Mouse (Mus musculus) cerebellum, adult 18-20 months (tissue): ENCODE measurements around the gene Clec16a.

ENCODE experiments used
- DNase-seq, 2 experiments: peaks; one replicate each; pipeline ENCODE4 v3.0.0; 2021

The Clec16a gene

DNA sequence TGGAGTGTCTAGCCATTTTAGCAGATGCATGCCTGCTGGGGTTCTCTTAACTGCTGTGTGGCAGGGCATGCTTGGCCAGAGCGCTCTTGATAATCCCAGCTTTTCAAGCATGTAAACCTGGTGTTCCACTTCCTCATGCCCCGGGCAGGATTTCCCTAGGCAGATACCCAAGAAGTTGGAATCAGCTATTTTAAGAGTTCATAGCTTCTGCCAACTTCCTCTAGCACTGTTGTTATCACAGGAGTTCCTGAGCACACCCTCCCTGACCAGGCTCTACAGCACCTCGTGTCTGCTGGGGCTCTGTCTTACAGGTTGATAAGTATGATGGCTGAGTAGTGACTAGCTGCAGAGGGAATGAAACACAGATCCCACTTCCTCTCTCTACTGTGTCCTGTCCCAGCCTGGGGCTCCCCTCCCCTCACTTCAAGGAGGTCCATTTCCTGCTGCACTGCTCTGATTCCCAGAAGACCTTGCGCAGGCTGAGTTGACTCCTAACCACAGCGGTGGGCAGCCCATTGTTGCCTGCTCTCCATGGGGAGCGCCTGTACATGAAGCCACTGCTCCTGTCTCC is 144.7 kb downstream of the Clec16a start:
- DNase-seq = peak in 1 of 2 experiments; percentile 28

DNA sequence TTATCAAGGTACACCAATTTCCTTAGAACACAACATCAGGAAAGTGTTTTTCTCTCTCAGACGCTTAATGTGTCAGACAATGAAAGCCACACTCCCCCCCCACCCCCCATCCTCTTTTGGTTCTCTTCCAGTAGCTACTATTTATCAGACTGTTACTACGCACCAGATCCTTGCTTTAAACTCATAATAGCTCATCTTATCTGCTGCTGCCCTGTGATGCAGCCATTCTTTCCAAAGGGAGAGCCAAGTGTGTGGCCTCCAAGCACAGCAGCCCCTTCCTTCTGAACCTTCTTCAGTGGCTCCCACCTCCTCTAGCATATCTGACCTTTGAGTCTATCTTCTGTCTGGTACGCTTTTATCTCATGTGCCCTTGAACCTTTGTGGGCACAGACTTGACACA is 145.3 kb downstream of the Clec16a start:
- DNase-seq = no peak

DNA sequence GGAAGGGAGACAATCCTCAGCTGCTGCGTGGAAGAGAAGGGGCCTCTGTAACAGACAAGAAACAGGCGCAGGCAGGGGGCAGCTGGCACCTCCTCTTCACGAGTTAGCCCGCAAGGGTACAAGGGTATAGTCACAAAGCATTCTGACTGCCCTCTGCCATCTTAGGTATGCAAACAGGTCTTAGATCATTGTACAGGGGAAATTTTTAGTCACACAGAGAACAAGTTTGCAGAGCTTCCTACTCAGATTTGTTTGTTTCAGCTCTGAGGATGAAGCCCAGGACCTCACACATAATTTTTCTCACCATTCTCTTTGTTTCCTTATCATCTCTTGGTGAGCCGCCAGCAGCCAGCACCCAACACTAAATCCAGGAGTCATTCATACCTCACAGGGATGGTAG is 146.6 kb downstream of the Clec16a start:
- DNase-seq = no peak

DNA sequence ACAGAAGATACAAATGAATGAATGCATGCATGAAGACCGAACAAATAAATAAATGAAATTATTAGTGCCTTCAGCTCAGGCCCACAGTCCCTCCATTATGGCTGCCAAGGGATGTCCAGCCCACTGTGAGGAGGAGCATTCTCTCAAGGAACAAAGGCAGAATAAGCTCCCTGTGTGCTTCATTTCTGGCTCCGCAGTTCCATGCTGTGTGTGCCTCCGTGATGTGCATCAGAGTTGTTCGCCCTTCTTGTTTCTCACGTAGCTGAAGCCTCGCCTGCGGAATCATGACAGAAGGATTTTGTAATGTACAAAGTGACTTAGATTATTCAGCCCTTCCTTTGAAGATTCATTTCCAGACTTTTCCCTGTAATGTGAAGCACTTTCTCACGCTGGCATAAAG is 147.7 kb downstream of the Clec16a start:
- DNase-seq = no peak

DNA sequence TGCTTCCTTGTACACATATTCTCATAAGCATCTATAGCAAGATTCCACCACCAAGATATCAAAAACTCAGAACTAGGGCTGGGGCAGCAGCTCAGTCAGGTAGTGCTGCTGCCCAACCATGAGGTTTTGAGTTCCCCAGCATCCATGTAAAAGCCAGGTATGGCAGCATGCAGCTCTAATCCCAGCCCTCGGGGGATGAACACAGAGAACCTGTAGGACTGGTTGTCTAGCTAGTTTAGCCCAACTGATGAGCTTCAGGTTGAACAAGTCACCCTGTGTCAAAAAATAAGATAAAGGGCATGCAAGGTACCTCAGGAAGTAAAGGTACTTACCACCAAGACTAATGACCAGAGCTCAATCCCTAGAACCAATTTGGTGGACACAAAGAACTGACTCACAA is 148.3 kb downstream of the Clec16a start:
- DNase-seq = no peak

DNA sequence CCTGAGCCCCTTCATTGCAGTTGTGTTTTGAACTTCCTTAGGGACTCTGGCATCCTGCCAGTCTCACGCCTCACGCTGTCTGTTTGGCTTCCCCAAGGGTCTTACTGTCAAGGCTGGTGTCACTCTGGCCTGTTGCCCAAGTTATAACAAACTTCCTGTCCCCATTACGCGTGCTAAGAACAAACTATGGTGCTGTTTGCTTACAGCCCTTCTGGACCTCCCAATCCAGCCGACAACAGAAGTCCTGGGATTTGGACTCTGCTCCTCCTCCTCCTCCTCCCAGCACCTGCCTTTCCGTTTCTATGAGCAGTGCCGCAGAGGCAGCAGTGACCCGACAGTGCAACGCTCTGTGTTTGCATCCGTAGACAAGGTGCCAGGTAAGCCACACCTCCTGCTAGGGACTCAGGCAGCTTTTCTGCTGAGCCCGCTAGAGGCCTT is 149.3 kb downstream of the Clec16a start:
- peak in 1 of 2 experiments; percentile 37 for DNase-seq

DNA sequence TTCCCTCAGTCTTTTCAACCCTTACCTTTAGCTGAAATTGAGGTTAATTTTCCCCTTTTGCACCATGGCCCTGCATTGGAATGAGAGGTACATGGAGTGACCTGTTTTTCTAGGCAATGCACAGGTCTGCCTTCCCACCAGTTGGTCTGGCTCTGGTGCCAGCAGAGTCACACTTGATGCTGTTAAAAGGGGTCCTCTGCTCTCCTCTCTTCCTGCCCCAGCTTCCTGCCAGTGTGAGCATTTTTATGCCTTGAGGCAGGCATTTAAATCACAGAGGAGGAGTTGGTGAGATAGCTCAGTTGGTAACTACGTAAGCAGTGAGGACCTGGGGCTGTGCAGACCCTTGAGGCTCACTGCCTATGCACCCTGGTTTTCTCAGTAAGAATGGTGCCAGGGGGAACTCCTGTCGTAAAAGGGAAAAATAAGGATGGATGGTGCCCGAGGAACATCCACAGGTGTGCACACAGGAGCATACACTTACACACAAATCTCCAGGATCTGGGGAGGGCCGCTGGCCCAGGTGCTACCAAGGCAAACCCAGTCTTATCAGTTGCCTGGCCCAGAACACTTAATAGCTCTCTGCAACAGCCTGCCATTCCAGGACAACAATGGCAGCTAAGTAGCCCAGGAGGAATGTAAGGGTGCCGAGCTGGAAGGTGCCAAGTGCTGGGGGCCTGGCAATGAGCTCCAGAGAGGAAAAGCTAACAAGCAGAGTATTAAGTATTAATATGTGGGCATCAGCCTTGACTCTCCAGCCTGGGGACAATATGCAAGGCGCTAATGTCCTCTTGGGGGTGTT is 152.9 kb downstream of the Clec16a start:
- DNase-seq = peak in 1 of 2 experiments; percentile 41

DNA sequence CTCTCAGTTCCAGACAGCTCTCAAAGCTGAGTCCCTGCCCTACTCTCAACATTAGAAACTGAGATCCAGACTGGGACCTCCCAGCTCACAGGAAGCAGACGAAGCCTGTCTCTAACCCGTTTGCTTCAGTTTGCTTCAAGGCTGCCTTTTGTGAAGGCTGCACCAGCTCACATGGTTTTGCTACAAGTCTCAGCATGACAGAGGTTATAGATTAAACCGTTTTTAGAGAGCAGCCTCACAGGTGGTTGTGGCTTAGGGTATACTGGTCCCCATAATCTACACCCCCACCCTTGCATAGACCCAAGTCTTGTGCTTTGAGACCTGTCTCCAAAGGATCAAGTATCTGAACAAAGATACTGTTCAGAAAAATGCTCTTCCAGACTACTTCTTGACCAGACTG is 154.2 kb downstream of the Clec16a start:
- no peak for DNase-seq

DNA sequence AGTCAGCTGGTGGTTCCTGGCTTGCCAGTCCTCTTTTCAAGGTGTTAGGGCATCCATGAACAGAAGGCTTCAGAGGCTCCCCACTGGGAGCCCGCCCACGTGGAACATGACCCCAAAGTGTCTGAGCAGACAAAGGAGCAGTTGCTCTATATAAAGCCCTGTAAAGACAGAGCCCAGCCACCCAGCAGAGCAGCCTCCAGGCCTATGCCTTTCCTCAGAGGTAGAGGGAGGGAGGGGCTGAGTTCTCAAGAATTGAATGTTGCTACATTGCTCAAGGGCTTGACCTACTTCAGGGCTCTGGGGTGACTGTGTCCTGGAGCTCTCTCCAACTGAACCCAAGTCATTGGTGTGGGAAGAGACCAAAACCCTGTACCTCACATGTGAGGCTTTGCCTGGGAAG is 155.0 kb downstream of the Clec16a start:
- peak in 1 of 2 experiments; percentile 38 for DNase-seq

DNA sequence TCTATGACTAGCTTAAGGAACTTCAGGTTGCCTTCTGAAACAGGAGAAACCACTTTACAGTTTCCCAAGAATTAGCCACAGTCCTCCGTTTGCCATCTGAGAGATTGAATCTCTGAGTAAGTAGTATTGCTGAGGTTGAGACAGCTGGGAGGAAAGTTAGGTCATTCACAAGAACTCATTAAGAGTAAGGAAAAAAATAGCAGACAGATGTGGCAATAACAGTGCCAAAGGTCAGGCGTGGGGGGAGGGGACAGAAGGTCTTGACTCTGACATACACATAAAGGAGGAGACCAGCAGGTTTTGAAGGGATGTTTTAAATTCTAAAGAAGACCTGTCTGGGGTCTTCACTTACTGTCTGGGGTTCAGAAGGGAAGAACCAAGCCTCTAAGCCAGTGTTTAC is 157.3 kb downstream of the Clec16a start:
- no peak for DNase-seq

DNA sequence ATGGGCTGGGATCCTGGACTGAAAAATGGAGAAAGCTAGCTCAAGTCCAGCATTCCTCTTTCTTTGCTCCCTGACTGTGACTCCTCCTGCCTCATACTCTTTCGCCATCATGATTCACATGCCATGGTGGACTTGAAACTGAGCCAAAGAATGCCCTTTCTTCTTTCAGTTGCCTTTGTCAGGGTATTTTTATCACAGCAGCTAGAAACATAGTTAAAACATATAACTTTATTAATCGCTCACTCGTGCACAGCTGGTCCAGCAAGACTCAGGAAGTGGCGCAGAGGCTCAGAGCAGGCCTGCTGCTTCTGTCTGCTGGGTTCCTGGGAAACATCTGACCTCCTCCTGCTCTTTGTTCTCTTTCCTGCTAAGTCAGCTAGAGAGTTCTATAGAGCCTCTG is 158.8 kb downstream of the Clec16a start:
- no peak for DNase-seq

DNA sequence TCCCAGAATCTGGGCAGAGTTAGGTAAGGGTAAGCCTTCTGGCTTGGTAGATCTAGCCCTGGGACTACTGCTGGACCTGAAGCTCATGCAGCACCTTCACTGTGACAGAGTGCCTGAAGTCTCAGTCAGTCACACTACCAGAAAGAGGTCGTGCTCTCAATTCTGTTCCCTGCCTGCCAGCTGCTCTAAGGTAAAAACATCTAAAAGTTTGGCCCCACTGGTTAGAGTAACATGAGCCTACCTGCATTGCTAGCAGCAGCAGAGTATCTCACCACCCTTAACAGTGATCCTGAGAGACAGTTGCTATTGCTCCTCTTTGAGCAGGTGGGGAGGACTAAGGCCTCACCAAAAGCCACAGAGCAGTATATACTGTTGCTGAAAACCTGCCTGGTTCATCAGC is 160.3 kb downstream of the Clec16a start:
- no peak for DNase-seq

DNA sequence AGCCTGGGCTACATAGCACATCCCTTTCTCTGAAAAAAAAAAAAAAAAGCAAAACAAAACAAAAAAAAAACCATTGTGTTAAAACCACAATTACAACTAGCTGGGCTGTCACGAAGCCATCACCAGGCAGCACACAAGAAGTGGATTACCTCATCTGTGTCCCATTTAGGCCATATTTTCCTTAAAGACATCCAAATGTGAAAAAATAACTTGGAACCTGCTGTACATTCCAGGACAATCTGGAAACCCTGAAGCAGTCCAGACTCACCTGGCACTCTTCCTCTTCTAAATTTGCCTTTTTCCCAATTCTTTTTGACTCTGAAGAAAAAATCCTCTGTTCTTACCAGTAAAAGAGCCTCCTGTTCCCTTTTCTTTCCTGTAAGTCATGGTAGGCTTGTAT is 166.4 kb downstream of the Clec16a start:
- no peak for DNase-seq

DNA sequence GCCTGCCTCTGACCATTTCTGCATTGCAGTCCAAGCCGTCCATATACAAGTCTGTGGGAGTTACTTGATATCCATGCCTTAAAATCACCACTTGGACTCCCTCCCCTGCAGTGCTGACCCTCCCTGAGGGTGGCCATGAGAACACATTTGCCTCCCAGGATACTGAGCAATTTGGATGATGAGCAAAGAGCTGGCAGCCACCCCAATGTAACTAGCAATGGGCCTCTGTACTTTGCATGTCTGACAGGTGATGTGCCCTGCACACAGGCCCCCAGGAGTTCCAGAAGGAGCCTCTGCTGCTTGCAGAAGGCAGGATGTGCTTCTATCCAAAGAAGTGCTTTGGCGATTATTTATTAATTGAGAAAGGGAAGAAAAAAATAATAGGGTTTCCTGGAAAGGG is 167.9 kb downstream of the Clec16a start:
- peak in 1 of 2 experiments; percentile 45 for DNase-seq

DNA sequence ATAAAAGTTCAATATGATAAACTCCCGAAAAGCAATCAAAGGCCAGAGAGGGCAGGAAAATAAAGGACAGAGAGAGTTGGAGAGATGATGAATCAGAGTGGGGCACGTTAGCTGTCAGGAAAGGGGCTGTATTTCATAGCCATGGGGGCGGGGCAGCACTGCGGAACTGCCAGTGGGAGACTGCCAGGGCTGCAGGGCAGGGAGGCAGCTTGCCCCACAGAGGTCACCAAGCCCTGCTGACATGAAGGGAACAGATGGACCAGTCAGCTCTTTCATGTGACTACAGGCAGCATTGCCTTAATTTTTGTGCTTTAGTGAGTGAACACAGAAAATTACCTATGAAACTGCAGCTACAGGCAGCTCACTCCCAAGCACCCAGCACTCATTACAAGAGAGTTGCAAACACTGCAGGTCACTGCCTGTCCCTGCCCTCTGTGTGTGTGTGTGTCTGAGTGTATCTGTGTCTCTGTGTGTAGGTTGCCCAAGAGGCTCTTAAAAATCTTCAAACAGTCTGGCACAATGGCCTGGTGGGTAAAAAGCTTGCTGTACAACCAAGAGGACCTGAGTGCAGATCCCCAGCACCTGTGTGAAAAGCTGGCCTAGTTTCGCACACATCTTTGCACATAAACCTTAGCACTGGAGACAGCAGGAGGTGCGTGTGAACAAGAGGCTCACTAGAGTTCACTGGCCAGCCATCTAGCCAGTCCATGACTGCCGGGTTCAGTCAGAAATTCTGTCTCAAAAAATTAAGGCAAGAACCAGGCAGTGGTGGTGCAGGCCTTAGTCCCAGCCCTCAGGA is 168.5 kb downstream of the Clec16a start:
- peak; percentile 70 for DNase-seq

DNA sequence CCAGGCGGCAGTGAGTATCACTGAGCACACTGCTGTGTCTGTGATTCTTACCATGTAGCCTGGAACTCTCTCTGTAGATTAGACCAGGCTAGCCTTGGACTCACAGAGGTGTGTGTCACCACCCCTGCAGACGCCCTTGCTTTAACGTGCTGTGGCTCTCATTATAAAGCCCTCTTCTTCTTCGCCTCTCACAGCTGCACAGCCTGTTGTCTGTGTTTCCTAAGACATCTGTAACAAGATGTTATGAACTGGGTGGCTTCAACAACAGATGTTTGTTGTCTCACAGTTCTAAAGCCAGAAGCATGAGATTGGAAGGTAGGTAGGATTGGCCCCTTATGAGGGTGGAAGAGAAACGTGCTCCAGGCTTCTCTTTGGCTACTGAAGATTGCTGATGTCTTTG is 170.1 kb downstream of the Clec16a start:
- DNase-seq = no peak

DNA sequence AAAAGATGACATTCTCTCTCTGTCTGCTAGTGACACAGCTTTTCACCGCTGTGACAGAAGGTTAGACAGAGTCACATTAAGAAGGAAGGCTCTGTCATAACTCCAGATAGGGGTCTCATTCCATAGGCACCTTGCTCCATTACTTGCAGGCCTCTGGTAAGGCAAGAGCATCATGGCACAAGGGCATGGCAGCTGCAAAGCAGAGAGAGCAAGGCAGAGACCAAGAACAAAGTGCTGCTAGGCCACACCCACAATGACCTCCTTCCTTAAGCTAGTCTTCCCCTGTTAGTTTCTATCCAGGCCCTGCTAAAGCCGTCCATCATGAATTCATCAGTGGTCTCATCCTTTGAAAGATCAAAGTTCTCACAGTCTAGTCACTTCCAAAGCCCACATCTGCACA is 170.5 kb downstream of the Clec16a start:
- DNase-seq = no peak

DNA sequence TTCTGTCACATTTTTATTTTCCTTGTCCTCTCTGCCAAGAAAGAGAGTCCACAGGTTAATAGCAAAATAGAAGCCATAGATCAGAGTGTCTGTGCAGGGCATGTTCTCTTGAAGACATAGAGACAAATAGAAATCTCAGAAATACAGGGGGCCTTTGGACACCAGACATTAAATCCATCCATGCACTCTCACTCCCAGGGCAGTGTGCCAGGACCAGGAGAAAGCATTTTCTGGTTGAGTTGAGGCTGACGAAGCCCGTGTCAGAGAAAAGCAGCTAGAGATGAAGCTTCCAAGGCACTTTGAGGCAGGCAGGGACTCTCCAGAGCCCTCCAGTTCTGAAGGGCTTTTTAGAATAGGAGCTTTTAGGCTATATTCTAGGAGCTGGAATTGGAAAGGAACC is 171.6 kb downstream of the Clec16a start:
- peak; percentile 75 to 77 for DNase-seq

DNA sequence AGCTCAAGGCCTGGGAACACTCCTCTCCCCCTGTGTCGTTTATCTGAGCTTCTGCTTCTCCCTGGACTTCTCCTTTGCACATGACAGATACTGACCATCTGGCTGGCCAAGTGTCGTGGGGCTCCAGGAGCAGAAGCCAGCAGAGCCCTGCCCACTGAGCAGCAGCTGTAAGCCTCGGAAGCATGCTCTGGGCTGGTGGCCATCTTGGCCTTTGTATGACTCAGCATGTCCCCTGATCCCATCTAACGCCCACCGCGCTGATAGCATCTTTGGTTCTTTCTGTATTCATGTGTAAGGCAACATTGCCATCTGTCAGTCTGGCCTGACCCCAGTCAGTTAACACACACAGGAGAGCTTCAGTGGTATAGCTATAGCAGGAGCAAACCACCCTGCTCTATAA is 174.8 kb downstream of the Clec16a start:
- peak; percentile 79 to 82 for DNase-seq

DNA sequence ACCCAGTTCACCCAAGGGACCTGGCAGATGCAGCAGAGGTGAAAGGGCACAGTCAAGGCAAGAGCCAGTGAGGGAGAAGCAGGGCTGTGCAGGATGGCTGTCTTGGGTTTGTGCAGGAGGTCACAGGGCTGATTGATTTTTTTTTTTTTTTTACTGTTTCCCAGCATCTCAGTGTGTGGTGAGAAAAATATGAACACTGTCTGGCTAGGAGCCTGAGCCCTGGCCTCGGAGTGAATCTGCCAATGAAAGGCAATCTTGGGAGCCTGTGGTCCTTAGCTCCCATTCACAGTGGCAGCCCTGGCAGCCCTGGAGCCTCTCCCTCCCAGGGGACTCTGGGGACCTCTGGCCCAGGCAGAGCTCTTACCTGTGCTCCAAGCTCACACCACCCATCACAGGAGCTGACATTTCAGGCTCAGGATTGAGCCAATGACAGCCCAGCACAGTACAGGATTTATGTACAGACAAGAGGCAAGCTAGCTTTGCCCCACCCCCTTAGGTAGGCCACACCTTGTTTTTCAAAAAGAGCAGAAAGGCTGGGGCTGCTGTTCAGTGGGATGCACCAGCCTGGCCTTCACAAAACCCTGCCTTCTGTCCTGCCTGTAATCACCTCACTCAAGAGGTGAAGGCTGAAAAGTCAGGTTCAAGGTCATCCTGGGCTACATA is 177.9 kb downstream of the Clec16a start:
- DNase-seq = no peak

DNA sequence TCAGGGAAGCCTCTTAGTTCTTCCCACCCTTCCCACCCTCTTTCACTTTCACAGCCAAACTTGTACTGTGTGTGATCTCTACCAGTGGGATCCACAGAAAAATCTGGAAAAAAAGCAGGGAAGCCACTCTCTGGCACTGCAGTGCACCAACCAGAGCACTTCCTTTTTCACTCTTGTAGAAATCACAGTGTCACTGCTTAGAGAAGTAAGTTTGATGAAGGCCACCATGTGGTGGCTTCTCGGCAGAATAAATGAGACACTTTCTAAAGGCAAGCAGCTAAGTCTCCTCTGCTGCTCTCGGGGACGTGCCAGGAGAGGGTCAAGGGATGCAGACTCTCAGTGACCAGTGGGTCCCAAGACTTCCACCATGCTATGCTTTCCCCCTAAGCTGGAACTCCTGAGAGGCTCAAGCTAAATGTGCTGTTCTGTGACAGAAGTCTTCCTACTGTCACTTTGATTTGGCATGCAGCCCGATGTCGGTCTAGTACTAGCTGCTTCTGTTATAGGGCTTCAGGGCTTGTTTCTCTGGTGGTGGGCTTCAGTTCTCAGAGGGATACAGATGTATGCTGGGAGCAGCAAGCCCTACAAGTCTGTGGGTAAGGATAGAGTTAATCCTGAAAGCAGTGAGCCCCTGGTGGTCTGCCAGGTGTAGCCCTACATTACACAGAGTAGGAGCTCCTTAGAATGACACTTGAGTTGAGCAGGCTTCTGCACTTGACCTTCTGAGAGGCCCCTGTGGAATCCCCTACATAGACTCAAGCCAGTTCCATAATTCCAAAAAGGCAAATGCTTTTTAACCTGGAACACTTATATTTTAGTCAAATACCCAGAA is 178.9 kb downstream of the Clec16a start:
- no peak for DNase-seq

DNA sequence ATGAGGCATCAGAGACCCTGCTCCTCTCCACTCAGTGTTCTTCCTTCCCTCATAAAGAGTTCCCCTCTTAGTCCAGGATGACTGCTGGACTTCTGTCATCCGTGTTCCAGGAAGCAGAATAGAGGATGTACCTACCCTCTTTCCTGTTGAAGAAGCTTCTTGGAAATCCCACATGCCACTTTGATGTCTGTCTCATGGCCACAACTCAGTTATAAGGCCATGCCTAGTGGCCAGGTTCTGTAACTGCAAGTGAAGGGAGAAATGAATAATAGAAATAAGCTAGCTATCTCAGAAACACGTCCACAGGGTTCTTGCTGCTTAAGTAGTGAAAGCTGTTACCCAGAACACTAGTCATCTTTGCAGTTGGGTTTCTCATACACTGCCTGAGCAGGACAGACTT is 180.0 kb downstream of the Clec16a start:
- DNase-seq = no peak
